Mouse (Mus musculus): ENCODE results near the gene Krt2. TPM values are rescaled to one million over a fixed set of nuclear protein-coding genes. Genes with fewer than 3 reads are reported as not detected.

The Krt2 gene
- polyA plus RNA-seq (2015; fragmentation: Nextera tagmentation; extraction: Ambion mirVana): not detected in 2 replicates

- ATAC-seq: no peak
- Histone ChIP-seq H3K4me2 (no peak within 1 kb of the TSS), H3K4me3 (no peak within 1 kb of the TSS), H3K36me3 (ENCODE audit: poor library complexity, severe bottlenecking) (no peaks in the 10 kb centered on the region), H3K4me1 (no peaks in the 10 kb centered on the region), H3K27ac (no peak within 1 kb of the TSS), H3K9ac (no peak within 1 kb of the TSS), H3K27me3 (no peaks in the 10 kb centered on the region), H3K9me3 (replicated peaks) (no peaks in the 10 kb centered on the region)
- 83% methylated on average over 16 of the region's 16 CpGs for WGBS
Measured at GRCm38 (mm10) chr15:101817875-101818274, at the start of gene Krt2. Gene Krt2, minus strand, starts transcription at chr15:101818169.

- H3K27me3 ChIP-seq: no peaks in the 10 kb centered on the region
- H3K9me3 ChIP-seq (replicated peaks): no peaks in the 10 kb centered on the region
- H3K36me3 ChIP-seq (ENCODE audit: poor library complexity, severe bottlenecking): no peaks in the 10 kb centered on the region
- ATAC-seq: no peak
- peaks cover 3% of the 10 kb centered on the region; the same call in 1 of the 2 replicates for H3K4me1 ChIP-seq
- no peak overlapping the region for H3K27ac ChIP-seq
- no peak overlapping the region for H3K4me3 ChIP-seq
- H3K4me2 ChIP-seq: no peak overlapping the region
- no peak overlapping the region for H3K9ac ChIP-seq
- WGBS: 85% methylated on average over 7 of the region's 7 CpGs
Measured at GRCm38 (mm10) chr15:101866754-101867153, 48.8 kb upstream of the Krt2 start.

GRCm38 (mm10) chr15:101860421-101861130 is 42.6 kb upstream of the Krt2 start:
- H3K27ac ChIP-seq: no peak overlapping the region
- peaks cover 41% of the 10 kb centered on the region for H3K27me3 ChIP-seq
- H3K9ac ChIP-seq: no peak overlapping the region
- 61% methylated on average over 13 of the region's 13 CpGs for WGBS
- H3K4me3 ChIP-seq: peak overlapping the region; percentile 43; the same call in 1 of the 2 replicates
- peaks cover 16% of the 10 kb centered on the region for H3K4me1 ChIP-seq
- H3K36me3 ChIP-seq (ENCODE audit: poor library complexity, severe bottlenecking): no peaks in the 10 kb centered on the region
- no peaks in the 10 kb centered on the region for H3K9me3 ChIP-seq (replicated peaks)
- ATAC-seq: no peak
- peak overlapping the region; percentile 76 for H3K4me2 ChIP-seq

GRCm38 (mm10) chr15:101859735-101860170 is 41.8 kb upstream of the Krt2 start:
- peak; percentile 41; the same call in 1 of the 2 replicates for ATAC-seq
- Histone ChIP-seq H3K27ac (no peak overlapping the region), H3K9me3 (replicated peaks) (no peaks in the 10 kb centered on the region), H3K4me2 (peak overlapping the region; percentile 76), H3K4me3 (peak overlapping the region; percentile 43), H3K36me3 (ENCODE audit: poor library complexity, severe bottlenecking) (no peaks in the 10 kb centered on the region), H3K4me1 (peaks cover 16% of the 10 kb centered on the region), H3K9ac (peak overlapping the region; percentile 60), H3K27me3 (peaks cover 43% of the 10 kb centered on the region)
- WGBS: 0% methylated on average over 13 of the region's 33 CpGs

GRCm38 (mm10) chr15:101858673-101859425 is 40.9 kb upstream of the Krt2 start:
- H3K9me3 ChIP-seq (replicated peaks): no peaks in the 10 kb centered on the region

GRCm38 (mm10) chr15:101856696-101857095 is 38.7 kb upstream of the Krt2 start:
- H3K27ac ChIP-seq: no peak overlapping the region
- no peak overlapping the region for H3K9ac ChIP-seq
- H3K27me3 ChIP-seq: peaks cover 47% of the 10 kb centered on the region
- peaks cover 31% of the 10 kb centered on the region for H3K4me1 ChIP-seq
- H3K36me3 ChIP-seq (ENCODE audit: poor library complexity, severe bottlenecking): no peaks in the 10 kb centered on the region
- no peaks in the 10 kb centered on the region for H3K9me3 ChIP-seq (replicated peaks)
- ATAC-seq: no peak
- 53% methylated on average over 5 of the region's 5 CpGs for WGBS
- no peak overlapping the region for H3K4me2 ChIP-seq
- H3K4me3 ChIP-seq: no peak overlapping the region

More at GRCm38 (mm10) chr15:101858673-101859425, 40.9 kb upstream of the Krt2 start:
- peak overlapping the region; percentile 43; the same call in 1 of the 2 replicates for H3K4me3 ChIP-seq
- H3K27ac ChIP-seq: no peak overlapping the region
- peaks cover 43% of the 10 kb centered on the region for H3K27me3 ChIP-seq
- H3K9ac ChIP-seq: no peak overlapping the region
- WGBS: 9% methylated on average over 11 of the region's 11 CpGs
- peaks cover 22% of the 10 kb centered on the region for H3K4me1 ChIP-seq
- peak overlapping the region; percentile 76 for H3K4me2 ChIP-seq
- H3K36me3 ChIP-seq (ENCODE audit: poor library complexity, severe bottlenecking): no peaks in the 10 kb centered on the region
- ATAC-seq: no peak

GRCm38 (mm10) chr15:101855732-101856131 is 37.8 kb upstream of the Krt2 start:
- Histone ChIP-seq H3K9ac (no peak overlapping the region), H3K36me3 (ENCODE audit: poor library complexity, severe bottlenecking) (no peaks in the 10 kb centered on the region), H3K4me2 (no peak overlapping the region), H3K4me1 (peaks cover 31% of the 10 kb centered on the region), H3K27ac (no peak overlapping the region), H3K9me3 (replicated peaks) (no peaks in the 10 kb centered on the region), H3K27me3 (peaks cover 37% of the 10 kb centered on the region), H3K4me3 (no peak overlapping the region)
- WGBS: 84% methylated on average over 3 of the region's 3 CpGs
- ATAC-seq: no peak

GRCm38 (mm10) chr15:101854294-101854693 is 36.3 kb upstream of the Krt2 start:
- Histone ChIP-seq H3K4me2 (no peak overlapping the region), H3K9ac (no peak overlapping the region), H3K4me1 (peaks cover 21% of the 10 kb centered on the region), H3K27me3 (peaks cover 27% of the 10 kb centered on the region), H3K4me3 (no peak overlapping the region), H3K36me3 (ENCODE audit: poor library complexity, severe bottlenecking) (no peaks in the 10 kb centered on the region), H3K9me3 (replicated peaks) (no peaks in the 10 kb centered on the region), H3K27ac (no peak overlapping the region)
- WGBS: 19% methylated on average over 5 of the region's 5 CpGs
- no peak for ATAC-seq

GRCm38 (mm10) chr15:101852571-101852970 is 34.6 kb upstream of the Krt2 start:
- H3K9me3 ChIP-seq (replicated peaks): no peaks in the 10 kb centered on the region
- ATAC-seq: no peak
- no peak overlapping the region for H3K4me2 ChIP-seq
- H3K4me1 ChIP-seq: peaks cover 15% of the 10 kb centered on the region
- H3K9ac ChIP-seq: no peak overlapping the region
- no peaks in the 10 kb centered on the region for H3K36me3 ChIP-seq (ENCODE audit: poor library complexity, severe bottlenecking)
- no peak overlapping the region for H3K4me3 ChIP-seq
- peaks cover 11% of the 10 kb centered on the region for H3K27me3 ChIP-seq
- 3% methylated on average over 5 of the region's 5 CpGs for WGBS
- H3K27ac ChIP-seq: no peak overlapping the region

GRCm38 (mm10) chr15:101850694-101851093 is 32.7 kb upstream of the Krt2 start, which contains the start of gene Krt1:
Gene Krt1, minus strand, starts transcription at chr15:101850794.
- Histone ChIP-seq H3K36me3 (ENCODE audit: poor library complexity, severe bottlenecking) (no peaks in the 10 kb centered on the region), H3K4me3 (no peak within 1 kb of the TSS), H3K9me3 (replicated peaks) (no peaks in the 10 kb centered on the region), H3K27me3 (peaks cover 7% of the 10 kb centered on the region; the same call in 1 of the 2 replicates), H3K9ac (no peak within 1 kb of the TSS), H3K4me2 (no peak within 1 kb of the TSS), H3K27ac (no peak within 1 kb of the TSS), H3K4me1 (peaks cover 23% of the 10 kb centered on the region)
- no peak for ATAC-seq
- 80% methylated on average over 6 of the region's 6 CpGs for WGBS

GRCm38 (mm10) chr15:101845971-101846403 is 28.0 kb upstream of the Krt2 start:
- 1% methylated on average over 36 of the region's 37 CpGs for WGBS
- 0 out of 2 replicates have a peak, but pooled peaks cover 2% of the 10 kb centered on the region for H3K27me3 ChIP-seq

GRCm38 (mm10) chr15:101843192-101843591 is 25.2 kb upstream of the Krt2 start:
- H3K4me3 ChIP-seq: no peak overlapping the region
- no peak overlapping the region for H3K9ac ChIP-seq
- no peaks in the 10 kb centered on the region for H3K9me3 ChIP-seq (replicated peaks)
- H3K4me2 ChIP-seq: no peak overlapping the region
- peaks cover 7% of the 10 kb centered on the region; the same call in 1 of the 2 replicates for H3K27me3 ChIP-seq
- H3K36me3 ChIP-seq (ENCODE audit: poor library complexity, severe bottlenecking): no peaks in the 10 kb centered on the region
- no peak for ATAC-seq
- H3K27ac ChIP-seq: no peak overlapping the region
- 65% methylated on average over 9 of the region's 9 CpGs for WGBS
- H3K4me1 ChIP-seq: peaks cover 16% of the 10 kb centered on the region; the same call in 1 of the 2 replicates

More at GRCm38 (mm10) chr15:101845971-101846403, 28.0 kb upstream of the Krt2 start:
- Histone ChIP-seq H3K36me3 (ENCODE audit: poor library complexity, severe bottlenecking) (no peaks in the 10 kb centered on the region), H3K27ac (peak overlapping the region; percentile 78), H3K9ac (peak overlapping the region; percentile 74), H3K4me1 (peaks cover 16% of the 10 kb centered on the region; the same call in 1 of the 2 replicates), H3K9me3 (replicated peaks) (no peaks in the 10 kb centered on the region), H3K4me2 (peak overlapping the region; percentile 69), H3K4me3 (peak overlapping the region; percentile 53)
- ATAC-seq: peak; percentile 88
